Mouse (Mus musculus) testis, postnatal 14 days (tissue): ENCODE results near the gene Trip13.

Source experiments
- DNase-seq: peaks from one replicate; pipeline ENCODE4 v3.0.0; 2021; ENCODE audit warnings: low spot score

The Trip13 gene

DNA sequence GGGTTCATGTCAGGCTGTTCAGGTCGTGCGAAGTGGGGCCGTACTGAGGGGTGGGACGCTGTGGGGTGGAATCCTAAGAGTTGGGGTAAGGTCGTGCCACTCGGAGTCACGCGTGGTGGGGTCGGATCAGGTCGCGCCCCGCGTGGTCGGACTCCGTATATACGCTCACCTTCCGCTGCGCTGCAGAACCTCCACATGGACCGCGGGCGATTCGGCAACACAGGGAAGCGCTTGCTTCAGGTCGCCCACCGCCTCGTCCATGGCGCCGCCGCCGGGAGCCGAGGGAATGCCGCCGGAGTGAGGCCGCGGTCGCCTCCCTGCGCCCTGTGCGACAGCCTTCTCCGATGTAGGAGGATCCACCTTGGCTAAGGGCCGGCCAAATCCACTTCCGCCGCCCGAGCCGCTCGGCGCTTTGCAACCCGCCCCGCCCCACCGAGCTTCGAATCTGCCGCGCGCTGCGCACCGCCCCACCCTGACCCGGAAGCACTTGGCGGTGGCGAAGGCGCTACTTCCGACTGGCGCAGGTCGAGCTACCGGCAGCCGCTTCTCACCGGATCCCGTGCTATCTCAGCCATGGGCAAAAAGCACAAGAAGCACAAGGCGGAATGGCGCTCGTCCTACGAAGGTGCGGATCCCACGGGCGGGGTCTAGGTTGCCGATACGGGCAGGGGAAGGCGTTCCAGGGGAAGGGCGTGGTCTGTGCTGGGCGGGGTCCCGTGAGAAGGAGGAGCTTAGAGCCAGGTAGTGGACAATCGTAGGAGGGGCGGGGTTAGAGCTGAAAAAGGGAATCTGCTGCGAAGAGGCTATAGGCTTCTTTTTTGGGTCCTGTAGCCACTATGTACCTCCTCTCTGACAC, at the start of gene Trip13, which contains the start of gene Brd9:
Trip13 (minus strand) TSS at position 464 of the 856 bp plus-strand sequence.
Brd9 (plus strand) TSS at position 491 of the 856 bp plus-strand sequence.
- peak; percentile 92 for DNase-seq

GRCm38 (mm10) chr13:73976935-73977334, 39.4 kb upstream of the Trip13 start:
- no peak for DNase-seq

DNA sequence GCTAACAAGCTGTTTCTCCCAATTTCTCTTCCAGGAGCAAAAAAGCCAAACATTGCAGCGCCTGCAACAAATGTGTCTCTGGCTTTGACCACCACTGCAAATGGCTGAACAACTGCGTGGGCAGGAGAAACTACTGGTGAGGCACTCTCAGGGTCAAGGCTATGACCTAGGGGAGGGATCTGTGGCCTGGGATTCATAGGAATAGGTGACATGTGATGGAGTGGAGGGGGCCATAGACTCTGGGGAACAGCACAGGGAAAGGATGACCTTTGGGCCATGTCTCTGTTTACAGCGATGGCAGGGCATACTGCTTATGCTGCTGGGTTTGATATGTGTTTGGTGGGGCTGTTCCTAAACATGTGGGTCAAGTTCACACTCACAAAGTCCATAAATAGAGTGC, 36.9 kb upstream of the Trip13 start:
- no peak for DNase-seq

DNA sequence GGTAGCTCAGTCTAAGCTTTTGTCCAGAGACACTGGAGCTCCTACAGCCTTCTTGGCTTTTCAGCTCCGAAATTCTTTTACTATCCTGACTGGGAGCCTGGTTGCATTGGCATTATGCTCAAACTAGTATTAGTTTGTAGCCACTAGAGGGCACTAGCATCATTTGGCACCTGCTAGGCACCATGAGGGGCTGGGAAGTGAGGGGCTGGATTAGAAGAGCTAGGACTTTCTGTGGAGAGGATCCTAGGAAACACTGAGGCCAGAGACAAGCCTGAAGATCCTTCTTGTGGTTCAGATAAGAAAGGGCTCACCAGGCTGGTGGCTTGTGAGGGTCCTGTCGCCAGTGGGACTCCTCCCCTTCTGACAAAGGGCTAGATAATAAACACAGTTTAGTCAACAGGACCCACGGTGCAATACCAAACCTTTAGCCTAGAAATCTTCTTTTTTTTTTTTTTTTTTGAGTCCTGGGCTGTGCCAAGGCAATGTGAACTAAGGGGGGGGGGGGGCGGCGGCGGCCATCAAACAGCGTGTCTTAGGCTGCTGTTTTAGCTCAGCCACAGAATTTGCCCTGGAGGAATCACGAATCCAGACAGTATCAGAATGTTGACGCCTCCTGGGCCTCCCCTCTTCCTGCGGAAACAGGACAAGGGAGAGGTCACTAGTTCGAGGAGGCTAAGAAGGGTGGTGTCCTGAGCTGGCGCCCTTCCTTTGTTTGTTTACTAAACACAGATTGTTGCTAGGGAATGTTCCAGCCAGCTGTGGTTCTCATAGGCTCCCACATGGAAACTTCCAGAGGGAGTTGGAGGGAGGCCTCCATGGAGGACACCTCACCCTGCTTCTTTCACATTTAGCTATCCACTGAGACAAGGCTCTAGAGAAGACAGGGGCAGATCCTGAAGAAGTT, 33.2 kb upstream of the Trip13 start:
- peak; percentile 63 for DNase-seq

DNA sequence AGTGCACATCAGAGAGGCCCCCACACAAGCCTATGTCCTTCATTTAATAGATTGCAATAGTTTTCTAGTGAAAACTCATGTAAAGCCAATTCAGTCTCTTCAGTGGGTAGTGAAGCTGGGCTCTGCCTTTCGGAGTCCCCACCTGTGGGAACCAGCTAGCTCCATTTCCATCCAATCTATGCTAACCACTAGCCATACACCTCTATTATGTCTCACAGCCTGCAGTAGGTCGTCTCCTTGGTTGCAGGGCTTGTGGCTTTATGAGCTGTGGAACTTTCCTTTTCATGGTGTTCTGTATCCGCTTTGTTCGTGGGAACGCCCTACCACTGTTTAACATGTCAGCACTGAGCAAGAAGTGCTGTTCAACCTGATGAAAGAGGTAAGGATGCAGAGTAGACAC, 26.0 kb upstream of the Trip13 start, which contains the start of gene Zdhhc11:
Zdhhc11 (plus strand) TSS at position 301 of the 400 bp plus-strand sequence.
- no peak for DNase-seq

DNA sequence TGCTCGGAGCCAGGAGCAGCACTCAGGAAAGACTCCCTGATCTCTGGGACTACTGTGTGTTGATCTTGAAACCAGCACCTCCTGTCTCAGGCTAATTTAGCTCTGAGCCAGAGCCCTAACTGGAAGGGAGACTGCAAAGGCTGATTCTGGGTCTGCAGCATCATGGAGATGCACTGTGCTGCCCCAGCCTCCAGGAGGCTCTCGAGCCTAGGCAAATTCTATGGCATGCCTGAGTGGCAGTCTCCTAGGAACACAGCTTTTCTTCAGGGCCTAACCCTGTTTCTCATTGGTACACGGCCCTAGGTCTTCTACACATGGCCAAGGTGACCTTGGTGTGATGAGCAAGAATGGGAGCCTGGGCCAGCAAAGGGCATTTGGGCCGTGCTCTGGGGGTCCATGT, 23.6 kb upstream of the Trip13 start:
- DNase-seq = no peak

DNA sequence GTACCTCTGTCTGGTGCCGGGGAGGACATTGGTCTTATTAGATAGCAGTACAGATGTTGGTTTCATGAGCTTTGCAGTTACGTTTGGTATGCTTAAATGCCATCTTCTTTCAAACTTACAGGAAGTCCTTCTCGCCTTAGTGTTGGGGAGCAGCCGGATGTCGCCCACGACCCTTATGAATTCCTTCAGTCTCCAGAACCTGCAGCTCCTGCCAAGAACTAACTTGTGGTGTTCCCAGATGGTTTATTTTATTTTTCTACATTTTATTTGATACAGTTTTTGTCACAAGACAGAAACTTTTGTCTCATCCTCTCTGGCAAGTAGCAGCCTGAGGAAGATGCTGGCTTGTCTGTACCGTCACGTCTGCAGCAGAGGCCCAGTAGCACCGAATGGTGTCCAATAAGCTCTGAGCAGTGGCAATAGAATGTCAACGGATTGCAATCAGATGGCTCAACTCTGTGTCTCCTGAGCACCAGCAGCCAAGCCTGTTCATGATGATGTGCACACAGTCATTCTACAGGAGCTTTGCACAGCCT, 22.6 kb upstream of the Trip13 start:
- DNase-seq = no peak

- DNase-seq = no peak
Measured at GRCm38 (mm10) chr13:73955531-73955930, 17.9 kb upstream of the Trip13 start.

GRCm38 (mm10) chr13:73954666-73955065, 17.1 kb upstream of the Trip13 start:
- DNase-seq = no peak

GRCm38 (mm10) chr13:73953551-73954130, 16.1 kb upstream of the Trip13 start:
- no peak for DNase-seq

GRCm38 (mm10) chr13:73944606-73945005, 7.0 kb upstream of the Trip13 start:
- no peak for DNase-seq

GRCm38 (mm10) chr13:73939101-73939500, 1.5 kb upstream of the Trip13 start:
- no peak for DNase-seq

GRCm38 (mm10) chr13:73938177-73938560, 585 bp upstream of the Trip13 start:
- no peak for DNase-seq

- DNase-seq = no peak
Measured at GRCm38 (mm10) chr13:73936938-73937320, 655 bp downstream of the Trip13 start.

GRCm38 (mm10) chr13:73932201-73932600, 5.4 kb downstream of the Trip13 start:
- DNase-seq = no peak

GRCm38 (mm10) chr13:73913066-73913465, 24.5 kb downstream of the Trip13 start:
- DNase-seq = no peak

- DNase-seq = no peak
Measured at GRCm38 (mm10) chr13:73907683-73908412, 29.7 kb downstream of the Trip13 start.

- peak; percentile 54 for DNase-seq
Measured at GRCm38 (mm10) chr13:73907136-73907535, 30.4 kb downstream of the Trip13 start.

GRCm38 (mm10) chr13:73897561-73897960, 40.0 kb downstream of the Trip13 start:
- no peak for DNase-seq

DNA sequence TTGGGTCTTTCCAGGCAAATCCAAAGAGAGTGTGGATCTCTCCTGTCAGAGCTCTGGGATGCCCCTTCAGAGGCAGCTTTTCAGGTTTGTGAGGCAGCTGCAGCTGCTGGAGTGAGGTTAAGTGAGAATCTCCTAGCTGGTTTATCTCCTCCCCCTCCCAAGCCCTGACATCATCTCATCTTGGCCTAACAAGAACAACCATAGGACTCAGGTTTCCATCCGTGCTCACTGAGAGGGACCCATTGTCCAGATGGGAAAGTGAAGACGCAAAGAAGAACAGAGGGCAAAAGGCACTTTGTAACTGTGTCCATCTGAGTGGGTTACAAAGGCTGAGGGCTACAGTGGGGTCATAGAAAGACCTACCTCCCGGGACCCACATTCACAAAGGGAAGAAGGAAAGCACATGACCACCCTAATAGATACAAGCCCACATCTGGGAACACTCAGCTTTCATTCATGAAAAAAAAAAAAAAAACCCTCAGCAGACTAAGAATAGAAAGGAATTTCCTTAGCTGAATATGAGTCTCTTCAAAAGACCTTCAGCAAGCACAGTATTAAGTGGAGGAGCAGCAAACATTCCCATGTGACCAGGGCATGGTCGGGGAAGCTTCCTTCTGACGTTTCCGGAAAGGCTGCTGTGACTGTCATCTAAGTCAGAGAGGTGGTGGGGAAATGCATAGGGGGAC, 44.9 kb downstream of the Trip13 start:
- no peak for DNase-seq

DNA sequence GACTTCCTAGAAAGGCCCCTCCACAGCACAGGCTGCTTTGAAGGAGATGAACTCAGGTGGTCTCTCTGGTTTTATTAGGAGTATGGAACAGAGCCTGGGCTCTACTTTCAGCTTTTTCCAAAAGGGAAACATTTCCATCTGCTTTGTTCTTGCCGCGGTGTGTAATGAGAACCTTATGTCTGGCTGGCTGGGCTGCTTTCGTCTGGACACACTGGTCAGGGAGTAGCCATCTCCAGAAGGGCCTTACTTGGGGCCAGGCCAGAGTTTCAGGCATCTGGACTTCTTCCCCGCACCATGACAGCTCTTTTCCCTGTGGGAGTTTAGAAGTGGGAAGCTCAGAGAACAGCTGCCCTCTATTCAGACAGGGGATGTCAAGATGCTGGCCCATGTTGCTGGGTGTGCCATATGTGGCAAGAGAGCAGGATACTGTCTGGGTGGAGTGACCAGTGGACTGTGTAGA, 50.1 kb downstream of the Trip13 start:
- DNase-seq = peak; percentile 49
